Mouse (Mus musculus): Measurements from ENCODE around the gene Ppp4r3a.

Gene Ppp4r3a

GRCm38 (mm10) chr12:101013078-101013665 is 70.3 kb downstream of the Ppp4r3a start:
- DNase-seq (ENCODE audit: low spot score in 2 of 2): no peak

- DNase-seq (ENCODE audit: low spot score in 2 of 2): no peak
Measured at GRCm38 (mm10) chr12:101012197-101013077, 71.1 kb downstream of the Ppp4r3a start.

GRCm38 (mm10) chr12:101011017-101011416 is 72.5 kb downstream of the Ppp4r3a start:
- DNase-seq (ENCODE audit: low spot score in 2 of 2): no peak

- no peak for DNase-seq (ENCODE audit: low spot score in 2 of 2)
Measured at GRCm38 (mm10) chr12:101010148-101010920, 73.2 kb downstream of the Ppp4r3a start.

- DNase-seq (ENCODE audit: low spot score in 2 of 2): no peak
Measured at GRCm38 (mm10) chr12:101009225-101009624, 74.3 kb downstream of the Ppp4r3a start.

- DNase-seq (ENCODE audit: low spot score in 2 of 2): no peak
Measured at GRCm38 (mm10) chr12:101008648-101009047, 74.9 kb downstream of the Ppp4r3a start.

GRCm38 (mm10) chr12:101007968-101008481 is 75.5 kb downstream of the Ppp4r3a start:
- DNase-seq (ENCODE audit: low spot score in 2 of 2): no peak

GRCm38 (mm10) chr12:101007427-101007826 is 76.1 kb downstream of the Ppp4r3a start:
- no peak for DNase-seq (ENCODE audit: low spot score in 2 of 2)

GRCm38 (mm10) chr12:101005665-101006420 is 77.7 kb downstream of the Ppp4r3a start:
- no peak for DNase-seq (ENCODE audit: low spot score in 2 of 2)

GRCm38 (mm10) chr12:101004982-101005381 is 78.5 kb downstream of the Ppp4r3a start:
- no peak for DNase-seq (ENCODE audit: low spot score in 2 of 2)

GRCm38 (mm10) chr12:101002801-101003513 is 80.5 kb downstream of the Ppp4r3a start:
- DNase-seq (ENCODE audit: low spot score in 2 of 2): no peak

- no peak for DNase-seq (ENCODE audit: low spot score in 2 of 2)
Measured at GRCm38 (mm10) chr12:100999061-100999954, 84.2 kb downstream of the Ppp4r3a start.

- no peak for DNase-seq (ENCODE audit: low spot score in 2 of 2)
Measured at GRCm38 (mm10) chr12:100998564-100998962, 84.9 kb downstream of the Ppp4r3a start.

GRCm38 (mm10) chr12:100997830-100998563 is 85.5 kb downstream of the Ppp4r3a start:
- no peak for DNase-seq (ENCODE audit: low spot score in 2 of 2)

GRCm38 (mm10) chr12:100996378-100996898 is 87.1 kb downstream of the Ppp4r3a start:
- no peak for DNase-seq (ENCODE audit: low spot score in 2 of 2)

- DNase-seq (ENCODE audit: low spot score in 2 of 2): no peak
Measured at GRCm38 (mm10) chr12:100995607-100996377, 87.7 kb downstream of the Ppp4r3a start.

GRCm38 (mm10) chr12:100994140-100995015 is 89.1 kb downstream of the Ppp4r3a start:
- DNase-seq (ENCODE audit: low spot score in 2 of 2): no peak
